Mouse (Mus musculus) ES-E14 (cell line): ENCODE measurements around the gene Chil3. TPM values are rescaled to one million over a fixed set of nuclear protein-coding genes. Genes with fewer than 3 reads are reported as not detected.

Experiments
- DNase-seq: peaks from one replicate; pipeline ENCODE4 v3.0.0-alpha.2; 2013; ENCODE audit warnings: low read depth, low spot score
- H3K27ac ChIP-seq: 2 replicates; pipeline ENCODE4 v1.5.1; 2012; ENCODE audit warnings: low read depth, mild to moderate bottlenecking, low read length, moderate library complexity, mixed read lengths; ENCODE audit not compliant: poor library complexity, insufficient read depth, severe bottlenecking
- H3K36me3 ChIP-seq: 2 replicates; pipeline ENCODE4 v1.6.1; 2012; ENCODE audit warnings: mild to moderate bottlenecking, low read length, moderate library complexity, mixed read lengths; ENCODE audit not compliant: control insufficient read depth, poor library complexity, insufficient read depth, severe bottlenecking
- H3K4me1 ChIP-seq, 2 experiments: fragments of 150-350 bp in 1 of 2; sonication (generic) in 1 of 2; 2 replicates each; pipeline ENCODE4 v1.6.1; 2012; ENCODE audit warnings: low read length in 2 of 2, mild to moderate bottlenecking in 1 of 2, mixed read lengths in 1 of 2; ENCODE audit not compliant: control insufficient read depth in 2 of 2, insufficient read depth in 2 of 2, poor library complexity in 1 of 2
- H3K4me3 ChIP-seq, 2 experiments: fragments of 150-350 bp in 1 of 2; sonication (generic) in 1 of 2; 2 replicates each; pipeline ENCODE4 v1.5.1; 2012; ENCODE audit warnings: low read length in 2 of 2, low read depth in 1 of 2, mild to moderate bottlenecking in 1 of 2, mixed read lengths in 1 of 2; ENCODE audit not compliant: insufficient read depth in 1 of 2, poor library complexity in 1 of 2, severe bottlenecking in 1 of 2
- H3K9ac ChIP-seq: 2 replicates; pipeline ENCODE4 v1.6.1; 2012; ENCODE audit warnings: low read depth, mild to moderate bottlenecking, low read length, mixed read lengths; ENCODE audit not compliant: poor library complexity, insufficient read depth, severe bottlenecking
- H3K9me3 ChIP-seq: fragments of 150-350 bp; sonication (generic); 2 replicates; pipeline ENCODE4 v1.6.1; 2012; ENCODE audit warnings: low read depth, mild to moderate bottlenecking, low read length; ENCODE audit not compliant: control insufficient read depth, insufficient read depth
- CHD2 ChIP-seq: IDR thresholded peaks from 2 replicates; pipeline ENCODE4 v1.6.1; 2014; ENCODE audit warnings: mild to moderate bottlenecking, low read depth, low read length, inconsistent platforms
- HCFC1 ChIP-seq: IDR thresholded peaks from 2 replicates; pipeline ENCODE4 v1.6.1; 2012; ENCODE audit warnings: low read length, inconsistent platforms, borderline replicate concordance; ENCODE audit not compliant: insufficient read depth
- MAFK ChIP-seq: IDR thresholded peaks from 2 replicates; pipeline ENCODE4 v1.6.1; 2014; ENCODE audit warnings: mild to moderate bottlenecking, low read depth, low read length, inconsistent platforms; ENCODE audit not compliant: insufficient read depth
- ZC3H11A ChIP-seq: IDR thresholded peaks from 2 replicates; pipeline ENCODE4 v1.6.1; 2012; ENCODE audit warnings: low read depth, mild to moderate bottlenecking, inconsistent platforms, low read length, borderline replicate concordance
- ZNF384 ChIP-seq: IDR thresholded peaks from 2 replicates; pipeline ENCODE4 v1.6.1; 2012; ENCODE audit warnings: low read depth, low read length, inconsistent platforms
- in situ Hi-C, 2 experiments: fragments of 600-800 bp; cut with MboI; formaldehyde crosslinking; loops; one replicate each; pipeline ENCODE4 v1.15.1; 2025; ENCODE audit warnings: low sequenced_read_pairs in 2 of 2, inconsistent platforms in 1 of 2; ENCODE audit not compliant: unreplicated experiment in 2 of 2
- total RNA-seq: library from RNA; depleted of rRNA; stranded (reverse); fragments of 300-350 nt; gene quantifications from 2 replicates; pipeline ENCODE4 v1.2.3, GENCODE M21; 2012

The Chil3 gene
- total RNA-seq, 1 experiment = not detected

- TF ChIP-seq CHD2 = no peak
- TF ChIP-seq ZC3H11A = no peak
- TF ChIP-seq ZNF384 = no peak
- no peak for TF ChIP-seq MAFK
- TF ChIP-seq HCFC1 = no peak
- in situ Hi-C loops = no loop called here
- H3K27ac ChIP-seq = no peak overlapping the region
- no peak overlapping the region for H3K4me3 ChIP-seq
- DNase-seq = no peak
- no peaks in the 10 kb centered on the region for H3K4me1 ChIP-seq
- no peak overlapping the region for H3K9ac ChIP-seq
- H3K36me3 ChIP-seq = no peaks in the 10 kb centered on the region
- no peaks in the 10 kb centered on the region for H3K9me3 ChIP-seq
These were observed 3.2 kb upstream of the Chil3 start for GRCm38 (mm10) chr3:106170522-106171053.

DNA sequence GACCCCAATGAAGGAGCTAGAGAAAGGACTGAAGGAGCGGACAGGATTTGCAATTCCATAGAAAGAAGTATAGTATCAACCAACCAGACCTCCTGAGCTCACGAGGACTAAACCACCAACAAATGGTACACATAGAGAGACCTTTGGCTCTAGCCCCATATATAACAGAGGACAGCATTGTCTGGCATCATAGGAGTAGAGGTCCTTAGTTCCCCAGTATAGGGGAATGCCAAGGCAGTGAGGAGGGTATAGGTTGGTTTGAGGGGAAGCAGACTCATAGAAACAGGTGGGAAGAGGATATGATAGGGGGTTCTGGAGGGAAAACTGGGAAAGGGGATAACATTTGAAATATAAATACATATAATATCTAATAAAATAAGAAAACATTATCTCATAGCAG is 13.0 kb downstream of the Chil3 start:
- Histone ChIP-seq H3K9ac (no peak overlapping the region), H3K4me3 (no peak overlapping the region), H3K36me3 (no peaks in the 10 kb centered on the region), H3K27ac (no peak overlapping the region), H3K4me1 (no peaks in the 10 kb centered on the region), H3K9me3 (no peaks in the 10 kb centered on the region)
- in situ Hi-C loops = no loop called here
- no peak for DNase-seq
- TF ChIP-seq HCFC1 = no peak
- no peak for TF ChIP-seq ZC3H11A
- no peak for TF ChIP-seq CHD2
- TF ChIP-seq ZNF384 = no peak
- TF ChIP-seq MAFK = no peak

- Histone ChIP-seq H3K27ac (no peak overlapping the region), H3K4me1 (no peaks in the 10 kb centered on the region), H3K9me3 (no peaks in the 10 kb centered on the region), H3K4me3 (no peak overlapping the region), H3K36me3 (no peaks in the 10 kb centered on the region), H3K9ac (no peak overlapping the region)
- no peak for DNase-seq
- TF ChIP-seq ZC3H11A (no peak), MAFK (no peak), CHD2 (no peak), ZNF384 (no peak), HCFC1 (no peak)
- in situ Hi-C loops = no loop called here
These were observed 23.3 kb downstream of the Chil3 start for GRCm38 (mm10) chr3:106144081-106144480.

DNA sequence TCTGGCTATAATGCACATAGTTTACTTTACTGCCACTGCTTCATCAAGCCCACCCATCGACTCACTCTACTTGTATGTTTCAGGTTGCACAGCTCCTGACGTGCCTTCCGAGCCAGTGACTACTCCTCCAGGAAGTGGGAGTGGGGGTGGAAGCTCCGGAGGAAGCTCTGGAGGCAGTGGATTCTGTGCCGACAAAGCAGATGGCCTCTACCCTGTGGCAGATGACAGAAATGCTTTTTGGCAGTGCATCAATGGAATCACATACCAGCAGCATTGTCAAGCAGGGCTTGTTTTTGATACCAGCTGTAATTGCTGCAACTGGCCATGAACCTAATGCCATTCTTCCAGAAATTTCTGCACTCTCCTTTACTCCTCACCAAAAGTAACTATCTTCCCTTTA is 35.7 kb downstream of the Chil3 start:
- Histone ChIP-seq H3K9me3 (no peaks in the 10 kb centered on the region), H3K4me3 (no peak overlapping the region), H3K27ac (no peak overlapping the region), H3K36me3 (no peaks in the 10 kb centered on the region), H3K9ac (no peak overlapping the region), H3K4me1 (no peaks in the 10 kb centered on the region)
- in situ Hi-C loops = loop anchor here in 1 of 2 experiments (5.0 kb wide), 1 partner anchor 176 kb away; no protein-coding TSS in a partner anchor
- DNase-seq = no peak
- no peak for TF ChIP-seq MAFK
- TF ChIP-seq ZC3H11A = no peak
- no peak for TF ChIP-seq CHD2
- TF ChIP-seq HCFC1 = no peak
- no peak for TF ChIP-seq ZNF384

GRCm38 (mm10) chr3:106128807-106129493 is 38.4 kb downstream of the Chil3 start:
- Histone ChIP-seq H3K4me3 (no peak overlapping the region), H3K4me1 (no peaks in the 10 kb centered on the region), H3K9me3 (no peaks in the 10 kb centered on the region), H3K36me3 (no peaks in the 10 kb centered on the region), H3K9ac (no peak overlapping the region), H3K27ac (no peak overlapping the region)
- in situ Hi-C loops = loop anchor here in 1 of 2 experiments (5.0 kb wide), 1 partner anchor 178 kb away; no protein-coding TSS in a partner anchor
- TF ChIP-seq MAFK (no peak), HCFC1 (no peak), CHD2 (no peak), ZC3H11A (no peak), ZNF384 (no peak)
- DNase-seq = no peak
